Mouse (Mus musculus) layer of hippocampus, adult 2 months (tissue): ENCODE results near the gene Armc6. TPM values are rescaled to one million over a fixed set of nuclear protein-coding genes. Genes with fewer than 3 reads are reported as not detected.

Experiments used
- DNase-seq, 2 experiments: peaks; one replicate each; pipeline ENCODE4 v3.0.0; 2022; ENCODE audit warnings: low spot score in 2 of 2
- H3K27ac ChIP-seq: fragments of 200-600 bp; 2 replicates; pipeline ENCODE4 v1.8.1; 2022
- H3K4me3 ChIP-seq: fragments of 200-600 bp; 2 replicates; pipeline ENCODE4 v1.8.1; 2022; ENCODE audit warnings: mild to moderate bottlenecking
- CTCF ChIP-seq: fragments of 200-600 bp; conservative IDR thresholded peaks from 2 replicates; pipeline ENCODE4 v1.8.1; 2022; ENCODE audit warnings: antibody characterized with exemption, mild to moderate bottlenecking, moderate library complexity
- total RNA-seq, 2 experiments: library from RNA; stranded (reverse); gene quantifications; 2 replicates each; pipeline ENCODE4 v1.2.3; 2021

The Armc6 gene
- total RNA-seq, 2 experiments from 2014 or later = 45.6 to 47.1 TPM

GRCm38 (mm10) chr8:70174079-70174478 lies 60.2 kb downstream of the Armc6 start:
- TF ChIP-seq CTCF = no peak
- H3K27ac ChIP-seq = no peak overlapping the region
- DNase-seq = no peak
- H3K4me3 ChIP-seq = no peak overlapping the region; the same call in 1 of the 2 replicates

GRCm38 (mm10) chr8:70173320-70173719 lies 60.9 kb downstream of the Armc6 start:
- TF ChIP-seq CTCF = no peak
- no peak overlapping the region; the same call in 1 of the 2 replicates for H3K4me3 ChIP-seq

GRCm38 (mm10) chr8:70172043-70172681 lies 62.1 kb downstream of the Armc6 start, which contains the start of gene Tmem161a:
Gene Tmem161a (plus strand): TSS chr8:70172356.
- TF ChIP-seq CTCF = no peak
- Histone ChIP-seq H3K27ac (peak within 1 kb of the TSS; percentile 89), H3K4me3 (peak within 1 kb of the TSS; percentile 80)
- DNase-seq = peak; percentile 92 to 95

More at GRCm38 (mm10) chr8:70173320-70173719, 60.9 kb downstream of the Armc6 start:
- DNase-seq = no peak
- H3K27ac ChIP-seq = no peak overlapping the region

GRCm38 (mm10) chr8:70171240-70171639 lies 63.0 kb downstream of the Armc6 start:
- no peak for TF ChIP-seq CTCF
- H3K4me3 ChIP-seq = no peak overlapping the region
- no peak for DNase-seq
- H3K27ac ChIP-seq = no peak overlapping the region

- no peak for DNase-seq
- no peak for TF ChIP-seq CTCF
- Histone ChIP-seq H3K4me3 (no peak overlapping the region), H3K27ac (no peak overlapping the region)
These were observed 63.5 kb downstream of the Armc6 start for GRCm38 (mm10) chr8:70170748-70171147.

Other genes starting within 250 kb of the Armc6 start
- gene Gatad2a, start 238.1 kb downstream of the Armc6 start, total RNA-seq = 10 to 100 TPM; 29.7 to 32.4 TPM
- gene Mau2, start 191.7 kb downstream of the Armc6 start, total RNA-seq = 10 to 100 TPM; 73.6 to 74.3 TPM
- gene Sugp1, start 191.7 kb downstream of the Armc6 start, total RNA-seq = 10 to 100 TPM; 56.1 to 56.9 TPM
- gene Tm6sf2, start 161.5 kb downstream of the Armc6 start, total RNA-seq = 1 to 10 TPM; 3.1 to 7.4 TPM
- gene Hapln4, start 151.0 kb downstream of the Armc6 start, total RNA-seq = 10 to 100 TPM; 89.0 to 99.7 TPM
- 100 to 1,000 TPM; 146 to 158 TPM for gene Ncan, start 113.6 kb downstream of the Armc6 start, total RNA-seq
- 10 to 100 TPM; 29.2 to 32.8 TPM for gene Nr2c2ap, start 103.1 kb downstream of the Armc6 start, total RNA-seq
- 10 to 100 TPM; 14.2 to 15.7 TPM for gene Rfxank, start 95.3 kb downstream of the Armc6 start, total RNA-seq
- gene Borcs8, start 95.0 kb downstream of the Armc6 start, total RNA-seq = 10 to 100 TPM; 50.2 to 50.8 TPM
- under 1 TPM; 0.37 to 0.41 TPM for gene Mef2b, start 94.8 kb downstream of the Armc6 start, total RNA-seq
- gene Tmem161a, start 62.1 kb downstream of the Armc6 start, total RNA-seq = 10 to 100 TPM; 46.4 to 59.0 TPM
- gene Slc25a42, start 22.2 kb downstream of the Armc6 start, total RNA-seq = 10 to 100 TPM; 43.9 to 44.0 TPM
- gene Sugp2, start 240 bp downstream of the Armc6 start, total RNA-seq = 100 to 1,000 TPM; 130 to 131 TPM
- 10 to 100 TPM; 87.7 to 90.5 TPM for gene Homer3, start 48.4 kb upstream of the Armc6 start, total RNA-seq
- 10 to 100 TPM; 45.5 to 52.1 TPM for gene Ddx49, start 68.0 kb upstream of the Armc6 start, total RNA-seq
- gene Cope, start 68.1 kb upstream of the Armc6 start, total RNA-seq = 100 to 1,000 TPM; 139 to 157 TPM
- 100 to 1,000 TPM; 110 to 113 TPM for gene Cers1, start 81.3 kb upstream of the Armc6 start, total RNA-seq
- 10 to 100 TPM; 12.1 to 14.4 TPM for gene Gdf1, start 95.4 kb upstream of the Armc6 start, total RNA-seq
- 10 to 100 TPM; 67.7 to 68.7 TPM for gene Upf1, start 118.8 kb upstream of the Armc6 start, total RNA-seq
- gene Comp, start 139.1 kb upstream of the Armc6 start, total RNA-seq = under 1 TPM; 0.29 to 0.56 TPM
- 100 to 1,000 TPM; 191 to 208 TPM for gene Crtc1, start 205.1 kb upstream of the Armc6 start, total RNA-seq
- 10 to 100 TPM; 56.8 to 60.2 TPM for gene Klhl26, start 242.5 kb upstream of the Armc6 start, total RNA-seq